Mouse (Mus musculus): Measurements from ENCODE around the gene Pdgfd. TPM values are rescaled to one million over a fixed set of nuclear protein-coding genes. Genes with fewer than 3 reads are reported as not detected.

The Pdgfd gene
- polyA plus RNA-seq (2014; fragmentation: Nextera tagmentation; extraction: Ambion mirVana): 5.1 TPM in 2 replicates

GRCm38 (mm10) chr9:6168391-6169037 is at the start of gene Pdgfd:
TSS of gene Pdgfd (plus strand) at chr9:6168584.
- DNase-seq: peak; percentile 83
- peak; percentile 69 for TF ChIP-seq CTCF (IDR thresholded peaks at IDR 0.05; ENCODE audit: low read depth)
- Histone ChIP-seq H3K4me2 (peak within 1 kb of the TSS; percentile 74), H3K27me3 (ENCODE audit: insufficient read depth, low read length) (no peaks in the 10 kb centered on the region), H3K4me1 (ENCODE audit: insufficient read depth) (no peaks in the 10 kb centered on the region), H3K9me3 (ENCODE audit: low read depth, low read length) (no peaks in the 10 kb centered on the region), H3K4me3 (ENCODE audit: low read depth, low read length) (peak within 1 kb of the TSS; percentile 41), H3K36me3 (ENCODE audit: insufficient read depth) (no peaks in the 10 kb centered on the region), H3K27ac (ENCODE audit: low read depth) (peak within 1 kb of the TSS; percentile 52; the same call in 1 of the 2 replicates), H3K9ac (peak within 1 kb of the TSS; percentile 54)
- WGBS: 2% methylated on average over 32 of the region's 32 CpGs
- peak; percentile 94 for ATAC-seq (ENCODE audit: insufficient read depth)

- H3K27ac ChIP-seq (ENCODE audit: low read depth): no peak overlapping the region
- H3K4me1 ChIP-seq (ENCODE audit: insufficient read depth): no peaks in the 10 kb centered on the region
- TF ChIP-seq CTCF (IDR thresholded peaks at IDR 0.05; ENCODE audit: low read depth): no peak
- no peak for DNase-seq
- peak overlapping the region; percentile 74 for H3K4me2 ChIP-seq
- peak overlapping the region; percentile 54; the same call in 1 of the 2 replicates for H3K9ac ChIP-seq
- 20% methylated on average over 3 of the region's 3 CpGs for WGBS
- peak; percentile 32; the same call in 1 of the 2 replicates for ATAC-seq (ENCODE audit: insufficient read depth)
- peak overlapping the region; percentile 41 for H3K4me3 ChIP-seq (ENCODE audit: low read depth, low read length)
- no peaks in the 10 kb centered on the region for H3K9me3 ChIP-seq (ENCODE audit: low read depth, low read length)
- no peaks in the 10 kb centered on the region for H3K36me3 ChIP-seq (ENCODE audit: insufficient read depth)
- no peaks in the 10 kb centered on the region for H3K27me3 ChIP-seq (ENCODE audit: insufficient read depth, low read length)
Observed at GRCm38 (mm10) chr9:6169038-6169431, 651 bp downstream of the Pdgfd start.

- 58% methylated on average over 9 of the region's 9 CpGs for WGBS
- no peaks in the 10 kb centered on the region for H3K27me3 ChIP-seq (ENCODE audit: insufficient read depth, low read length)
- H3K4me2 ChIP-seq: no peak overlapping the region
- no peak for ATAC-seq (ENCODE audit: insufficient read depth)
- no peak for TF ChIP-seq CTCF (IDR thresholded peaks at IDR 0.05; ENCODE audit: low read depth)
- H3K9me3 ChIP-seq (ENCODE audit: low read depth, low read length): no peaks in the 10 kb centered on the region
- H3K9ac ChIP-seq: no peak overlapping the region
- peak; percentile 3 for DNase-seq
- no peaks in the 10 kb centered on the region for H3K36me3 ChIP-seq (ENCODE audit: insufficient read depth)
- no peak overlapping the region for H3K4me3 ChIP-seq (ENCODE audit: low read depth, low read length)
- H3K27ac ChIP-seq (ENCODE audit: low read depth): no peak overlapping the region
- H3K4me1 ChIP-seq (ENCODE audit: insufficient read depth): no peaks in the 10 kb centered on the region
Observed at GRCm38 (mm10) chr9:6170962-6171361, 2.6 kb downstream of the Pdgfd start.

GRCm38 (mm10) chr9:6173276-6173675 is 4.9 kb downstream of the Pdgfd start:
- DNase-seq (no peak), ATAC-seq (ENCODE audit: insufficient read depth) (no peak)
- Histone ChIP-seq H3K4me2 (no peak overlapping the region), H3K4me1 (ENCODE audit: insufficient read depth) (no peaks in the 10 kb centered on the region), H3K36me3 (ENCODE audit: insufficient read depth) (no peaks in the 10 kb centered on the region), H3K4me3 (ENCODE audit: low read depth, low read length) (no peak overlapping the region), H3K9ac (no peak overlapping the region), H3K9me3 (ENCODE audit: low read depth, low read length) (no peaks in the 10 kb centered on the region), H3K27ac (ENCODE audit: low read depth) (no peak overlapping the region), H3K27me3 (ENCODE audit: insufficient read depth, low read length) (no peaks in the 10 kb centered on the region)
- no peak for TF ChIP-seq CTCF (IDR thresholded peaks at IDR 0.05; ENCODE audit: low read depth)
- WGBS: 76% methylated on average over 1 of the region's 1 CpGs

GRCm38 (mm10) chr9:6175731-6176130 is 7.3 kb downstream of the Pdgfd start:
- H3K9ac ChIP-seq: no peak overlapping the region
- no peak for TF ChIP-seq CTCF (IDR thresholded peaks at IDR 0.05; ENCODE audit: low read depth)
- DNase-seq (no peak), ATAC-seq (ENCODE audit: insufficient read depth) (no peak)
- no peak overlapping the region for H3K27ac ChIP-seq (ENCODE audit: low read depth)
- H3K36me3 ChIP-seq (ENCODE audit: insufficient read depth): no peaks in the 10 kb centered on the region
- H3K4me2 ChIP-seq: no peak overlapping the region
- no peaks in the 10 kb centered on the region for H3K4me1 ChIP-seq (ENCODE audit: insufficient read depth)
- H3K4me3 ChIP-seq (ENCODE audit: low read depth, low read length): no peak overlapping the region
- H3K9me3 ChIP-seq (ENCODE audit: low read depth, low read length): no peaks in the 10 kb centered on the region
- 71% methylated on average over 4 of the region's 4 CpGs for WGBS
- H3K27me3 ChIP-seq (ENCODE audit: insufficient read depth, low read length): no peaks in the 10 kb centered on the region

- no peak for ATAC-seq (ENCODE audit: insufficient read depth)
- TF ChIP-seq CTCF (IDR thresholded peaks at IDR 0.05; ENCODE audit: low read depth): no peak
- WGBS: 85% methylated on average over 3 of the region's 3 CpGs
Observed at GRCm38 (mm10) chr9:6182307-6182923, 14.0 kb downstream of the Pdgfd start.

GRCm38 (mm10) chr9:6187955-6188354 is 19.6 kb downstream of the Pdgfd start:
- Histone ChIP-seq H3K4me1 (ENCODE audit: insufficient read depth) (no peaks in the 10 kb centered on the region), H3K9ac (no peak overlapping the region), H3K27ac (ENCODE audit: low read depth) (no peak overlapping the region), H3K36me3 (ENCODE audit: insufficient read depth) (no peaks in the 10 kb centered on the region), H3K27me3 (ENCODE audit: insufficient read depth, low read length) (no peaks in the 10 kb centered on the region), H3K4me2 (no peak overlapping the region), H3K4me3 (ENCODE audit: low read depth, low read length) (no peak overlapping the region), H3K9me3 (ENCODE audit: low read depth, low read length) (no peaks in the 10 kb centered on the region)
- no peak for TF ChIP-seq CTCF (IDR thresholded peaks at IDR 0.05; ENCODE audit: low read depth)
- DNase-seq (no peak), ATAC-seq (ENCODE audit: insufficient read depth) (no peak)
- 58% methylated on average over 3 of the region's 3 CpGs for WGBS

More at GRCm38 (mm10) chr9:6182307-6182923, 14.0 kb downstream of the Pdgfd start:
- H3K4me1 ChIP-seq (ENCODE audit: insufficient read depth): no peaks in the 10 kb centered on the region
- H3K27ac ChIP-seq (ENCODE audit: low read depth): no peak overlapping the region
- H3K36me3 ChIP-seq (ENCODE audit: insufficient read depth): no peaks in the 10 kb centered on the region
- H3K27me3 ChIP-seq (ENCODE audit: insufficient read depth, low read length): no peaks in the 10 kb centered on the region
- no peak for DNase-seq
- no peak overlapping the region for H3K4me2 ChIP-seq
- H3K9ac ChIP-seq: no peak overlapping the region
- H3K9me3 ChIP-seq (ENCODE audit: low read depth, low read length): no peaks in the 10 kb centered on the region
- H3K4me3 ChIP-seq (ENCODE audit: low read depth, low read length): no peak overlapping the region
